Mouse (Mus musculus) telencephalon, adult 2 months (tissue): ENCODE measurements around the gene Helz.
"Not testable (repeated sequence)": the region's sequence is repeated elsewhere in the genome, so short reads cannot be mapped to it uniquely, and the experiment has no call there.

ENCODE experiments used
- DNase-seq: peaks from one replicate; pipeline ENCODE4 v3.0.0-alpha.2; 2011; ENCODE audit warnings: low read depth, low spot score

Helz gene

GRCm38 (mm10) chr11:107548204-107548975 lies 660 bp downstream of the Helz start:
- DNase-seq, result no peak

- no peak for DNase-seq
Measured at GRCm38 (mm10) chr11:107559874-107560273, 12.1 kb downstream of the Helz start.

GRCm38 (mm10) chr11:107567431-107567830 lies 19.7 kb downstream of the Helz start:
- DNase-seq, result no peak

- DNase-seq, result no peak
Measured at GRCm38 (mm10) chr11:107568466-107568995, 20.8 kb downstream of the Helz start.

- not testable (repeated sequence) for DNase-seq
Measured at GRCm38 (mm10) chr11:107570891-107571290, 23.2 kb downstream of the Helz start.

GRCm38 (mm10) chr11:107571318-107571717 lies 23.6 kb downstream of the Helz start:
- DNase-seq, result no peak

GRCm38 (mm10) chr11:107572551-107572950 lies 24.8 kb downstream of the Helz start:
- no peak for DNase-seq

GRCm38 (mm10) chr11:107573061-107573692 lies 25.4 kb downstream of the Helz start:
- DNase-seq, result no peak

GRCm38 (mm10) chr11:107573847-107574246 lies 26.1 kb downstream of the Helz start:
- no peak for DNase-seq

GRCm38 (mm10) chr11:107574811-107575705 lies 27.3 kb downstream of the Helz start:
- DNase-seq, result no peak

GRCm38 (mm10) chr11:107576186-107576585 lies 28.5 kb downstream of the Helz start:
- DNase-seq, result no peak

GRCm38 (mm10) chr11:107577400-107577799 lies 29.7 kb downstream of the Helz start:
- DNase-seq, result peak; percentile 56

- no peak for DNase-seq
Measured at GRCm38 (mm10) chr11:107578226-107578625, 30.5 kb downstream of the Helz start.

GRCm38 (mm10) chr11:107580786-107581185 lies 33.1 kb downstream of the Helz start:
- no peak for DNase-seq

- DNase-seq, result peak; percentile 19
Measured at GRCm38 (mm10) chr11:107584660-107585451, 37.1 kb downstream of the Helz start.

GRCm38 (mm10) chr11:107586129-107586528 lies 38.4 kb downstream of the Helz start:
- not testable (repeated sequence) for DNase-seq

GRCm38 (mm10) chr11:107587141-107587540 lies 39.4 kb downstream of the Helz start:
- DNase-seq, result no peak

GRCm38 (mm10) chr11:107592575-107592974 lies 44.8 kb downstream of the Helz start:
- DNase-seq, result no peak

- DNase-seq, result no peak
Measured at GRCm38 (mm10) chr11:107597381-107597780, 49.7 kb downstream of the Helz start.

- no peak for DNase-seq
Measured at GRCm38 (mm10) chr11:107605694-107606093, 58.0 kb downstream of the Helz start.

GRCm38 (mm10) chr11:107613906-107614305 lies 66.2 kb downstream of the Helz start:
- DNase-seq, result no peak
